Mouse (Mus musculus) CH12F3 (cell line): ENCODE data around the gene Ncoa1.
"Not testable (repeated sequence)": the region's sequence is repeated elsewhere in the genome, so short reads cannot be mapped to it uniquely, and the experiment has no call there.

Source experiments
- in situ Hi-C: fragments of 300-500 bp; cut with MboI; formaldehyde crosslinking; loops from 2 replicates; pipeline ENCODE4 v1.14.3; 2020; ENCODE audit warnings: low sequenced_read_pairs

Gene Ncoa1

GRCm38 (mm10) chr12:4323604-4324003, 153.4 kb downstream of the Ncoa1 start:
- in situ Hi-C loops: no loop called here

GRCm38 (mm10) chr12:4322227-4322626, 154.8 kb downstream of the Ncoa1 start:
- in situ Hi-C loops: no loop called here

GRCm38 (mm10) chr12:4313824-4314223, 163.2 kb downstream of the Ncoa1 start:
- in situ Hi-C loops: no loop called here

GRCm38 (mm10) chr12:4306712-4307313, 170.2 kb downstream of the Ncoa1 start:
- in situ Hi-C loops: no loop called here

- in situ Hi-C loops: no loop called here
These were observed 177.7 kb downstream of the Ncoa1 start for GRCm38 (mm10) chr12:4299300-4299699.

- in situ Hi-C loops: no loop called here
These were observed 178.4 kb downstream of the Ncoa1 start for GRCm38 (mm10) chr12:4298626-4299025.

- in situ Hi-C loops: no loop called here
These were observed 181.1 kb downstream of the Ncoa1 start for GRCm38 (mm10) chr12:4295881-4296280.

GRCm38 (mm10) chr12:4295281-4295680, 181.7 kb downstream of the Ncoa1 start:
- in situ Hi-C loops: no loop called here

- in situ Hi-C loops: no loop called here
These were observed 183.2 kb downstream of the Ncoa1 start for GRCm38 (mm10) chr12:4293813-4294212.

GRCm38 (mm10) chr12:4285186-4285585, 191.8 kb downstream of the Ncoa1 start:
- in situ Hi-C loops: no loop called here

- in situ Hi-C loops: no loop called here
These were observed 197.1 kb downstream of the Ncoa1 start for GRCm38 (mm10) chr12:4279878-4280277.

- in situ Hi-C loops: no loop called here
These were observed 197.8 kb downstream of the Ncoa1 start for GRCm38 (mm10) chr12:4278978-4279755.

- in situ Hi-C loops: no loop called here
These were observed 205.9 kb downstream of the Ncoa1 start for GRCm38 (mm10) chr12:4271078-4271477.

GRCm38 (mm10) chr12:4267765-4268164, 209.2 kb downstream of the Ncoa1 start:
- in situ Hi-C loops: no loop called here

GRCm38 (mm10) chr12:4252742-4253655, 224.0 kb downstream of the Ncoa1 start:
- in situ Hi-C loops: no loop called here

- in situ Hi-C loops: no loop called here
These were observed 227.2 kb downstream of the Ncoa1 start for GRCm38 (mm10) chr12:4249786-4250185.

GRCm38 (mm10) chr12:4245742-4246141, 231.2 kb downstream of the Ncoa1 start:
- in situ Hi-C loops: no loop called here

- in situ Hi-C loops: no loop called here
These were observed 233.2 kb downstream of the Ncoa1 start for GRCm38 (mm10) chr12:4243805-4244204.

- in situ Hi-C loops: not testable (repeated sequence)
These were observed 236.7 kb downstream of the Ncoa1 start for GRCm38 (mm10) chr12:4240281-4240680.

GRCm38 (mm10) chr12:4237481-4237880, 239.5 kb downstream of the Ncoa1 start:
- in situ Hi-C loops: no loop called here
